Mouse (Mus musculus): ENCODE data around the gene Pnkd. TPM values are rescaled to one million over a fixed set of nuclear protein-coding genes. Genes with fewer than 3 reads are reported as not detected.
A peak's percentile ranks its signal among the peaks of the same experiment; 100 is the strongest.

Gene Pnkd
- polyA plus RNA-seq, 1 experiment from 2014 or later: 103 TPM

DNA sequence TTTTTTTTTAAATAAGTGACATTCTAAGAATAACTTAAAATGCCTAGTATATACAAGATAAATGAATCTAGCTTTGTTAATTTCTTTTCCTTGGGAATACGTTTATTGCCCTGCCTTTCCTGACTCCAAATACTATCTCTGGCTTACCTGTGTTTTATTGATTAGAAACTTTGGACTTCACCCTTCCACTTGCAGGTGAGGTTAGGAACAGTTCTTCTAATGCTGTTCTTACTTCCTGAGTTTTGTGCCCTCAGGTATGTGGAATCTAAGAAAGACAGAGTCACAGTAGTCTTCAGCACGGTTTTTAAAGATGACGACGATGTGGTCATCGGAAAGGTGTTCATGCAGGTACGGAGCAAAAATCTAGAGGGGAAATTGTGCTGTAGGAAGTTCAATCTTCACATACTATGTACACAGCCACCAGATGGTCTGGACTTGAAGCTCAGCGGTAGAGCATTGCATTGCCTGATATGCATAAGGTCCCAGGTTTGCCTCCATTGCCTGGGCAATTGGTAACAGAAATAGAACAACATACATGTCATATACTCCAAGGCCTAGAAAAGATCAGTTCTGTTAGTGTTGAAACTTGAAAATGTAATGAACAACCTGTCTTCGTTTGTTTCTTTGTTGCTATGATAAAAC is 28.9 kb upstream of the Pnkd start:
- H3K4me1 ChIP-seq (ENCODE audit: insufficient read depth): no peaks in the 10 kb centered on the region
- ATAC-seq (ENCODE audit: insufficient read depth) (no peak), DNase-seq (no peak)
- no peak overlapping the region for H3K4me3 ChIP-seq (ENCODE audit: low read depth, low read length)
- TF ChIP-seq CTCF (IDR thresholded peaks at IDR 0.05; ENCODE audit: low read depth): no peak
- H3K4me2 ChIP-seq: no peak overlapping the region
- no peak overlapping the region for H3K9ac ChIP-seq
- WGBS: 94% methylated on average over 8 of the region's 8 CpGs
- peaks cover 90% of the 10 kb centered on the region for H3K36me3 ChIP-seq (ENCODE audit: insufficient read depth)
- H3K27me3 ChIP-seq (ENCODE audit: insufficient read depth, low read length): no peaks in the 10 kb centered on the region
- H3K9me3 ChIP-seq (ENCODE audit: low read depth, low read length): no peaks in the 10 kb centered on the region
- H3K27ac ChIP-seq (ENCODE audit: low read depth): no peak overlapping the region

DNA sequence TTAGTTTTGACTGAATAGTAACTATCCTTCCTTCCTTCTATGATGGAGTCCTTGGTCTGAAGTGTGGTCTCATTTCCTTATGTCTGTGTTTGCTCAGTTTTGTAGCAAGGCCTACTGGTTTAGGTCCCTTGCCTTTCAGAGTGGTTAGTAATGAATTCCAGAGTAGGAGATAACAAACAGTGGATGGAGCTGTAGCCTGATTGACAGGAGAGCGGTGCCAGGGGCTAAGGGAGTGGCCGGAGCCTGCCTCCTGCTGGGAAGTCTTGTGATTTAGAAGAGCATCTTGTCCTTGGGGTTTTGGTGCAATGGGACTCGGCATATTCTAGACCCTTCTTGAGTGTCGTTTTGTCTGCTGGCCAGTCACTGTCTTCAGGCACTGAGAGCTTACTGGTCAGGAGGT is 27.9 kb upstream of the Pnkd start:
- TF ChIP-seq CTCF (IDR thresholded peaks at IDR 0.05; ENCODE audit: low read depth): no peak
- Histone ChIP-seq H3K4me3 (ENCODE audit: low read depth, low read length) (no peak overlapping the region), H3K4me2 (no peak overlapping the region), H3K36me3 (ENCODE audit: insufficient read depth) (peaks cover 90% of the 10 kb centered on the region), H3K4me1 (ENCODE audit: insufficient read depth) (no peaks in the 10 kb centered on the region), H3K27me3 (ENCODE audit: insufficient read depth, low read length) (no peaks in the 10 kb centered on the region), H3K27ac (ENCODE audit: low read depth) (no peak overlapping the region), H3K9ac (no peak overlapping the region), H3K9me3 (ENCODE audit: low read depth, low read length) (no peaks in the 10 kb centered on the region)
- DNase-seq: no peak
- no peak for ATAC-seq (ENCODE audit: insufficient read depth)
- 84% methylated on average over 4 of the region's 4 CpGs for WGBS

- H3K4me3 ChIP-seq (ENCODE audit: low read depth, low read length): no peak overlapping the region
- WGBS: 79% methylated on average over 6 of the region's 6 CpGs
- H3K27me3 ChIP-seq (ENCODE audit: insufficient read depth, low read length): no peaks in the 10 kb centered on the region
- TF ChIP-seq CTCF (IDR thresholded peaks at IDR 0.05; ENCODE audit: low read depth): no peak
- DNase-seq (no peak), ATAC-seq (ENCODE audit: insufficient read depth) (no peak)
- no peaks in the 10 kb centered on the region for H3K9me3 ChIP-seq (ENCODE audit: low read depth, low read length)
- H3K36me3 ChIP-seq (ENCODE audit: insufficient read depth): peaks cover 95% of the 10 kb centered on the region
- no peak overlapping the region for H3K4me2 ChIP-seq
- H3K27ac ChIP-seq (ENCODE audit: low read depth): no peak overlapping the region
- H3K9ac ChIP-seq: no peak overlapping the region
- no peaks in the 10 kb centered on the region for H3K4me1 ChIP-seq (ENCODE audit: insufficient read depth)
These were observed 22.2 kb upstream of the Pnkd start for GRCm38 (mm10) chr1:74262510-74262909.

DNA sequence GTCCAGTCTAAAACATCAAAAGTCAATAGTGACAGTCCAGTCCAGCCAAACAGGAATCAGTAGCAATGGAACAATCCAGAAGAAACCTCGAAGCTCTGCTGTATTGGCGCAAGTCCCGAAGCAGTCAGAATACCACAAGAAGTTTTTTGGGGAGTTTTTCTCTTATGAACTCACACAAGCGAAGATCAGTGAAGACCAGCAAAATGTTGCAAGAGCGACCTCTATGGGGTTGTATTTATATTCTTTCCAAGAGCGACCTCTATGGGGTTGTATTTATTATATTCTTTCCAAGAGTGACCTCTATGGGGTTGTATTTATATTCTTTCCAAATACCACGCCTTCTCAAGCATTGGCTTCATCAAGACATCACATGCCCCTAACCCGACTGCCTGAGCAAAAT is 16.0 kb upstream of the Pnkd start:
- 0 out of 2 replicates have a peak, but pooled peaks have one; percentile 5 for TF ChIP-seq CTCF (IDR thresholded peaks at IDR 0.05; ENCODE audit: low read depth)
- Histone ChIP-seq H3K36me3 (ENCODE audit: insufficient read depth) (peaks cover 54% of the 10 kb centered on the region), H3K9ac (no peak overlapping the region), H3K4me3 (ENCODE audit: low read depth, low read length) (no peak overlapping the region), H3K9me3 (ENCODE audit: low read depth, low read length) (no peaks in the 10 kb centered on the region), H3K4me1 (ENCODE audit: insufficient read depth) (no peaks in the 10 kb centered on the region), H3K4me2 (no peak overlapping the region), H3K27ac (ENCODE audit: low read depth) (no peak overlapping the region), H3K27me3 (ENCODE audit: insufficient read depth, low read length) (no peaks in the 10 kb centered on the region)
- no peak for ATAC-seq (ENCODE audit: insufficient read depth)
- DNase-seq: peak; percentile 33
- 83% methylated on average over 8 of the region's 8 CpGs for WGBS

- Histone ChIP-seq H3K36me3 (ENCODE audit: insufficient read depth) (peaks cover 25% of the 10 kb centered on the region), H3K9ac (no peak overlapping the region), H3K4me1 (ENCODE audit: insufficient read depth) (no peaks in the 10 kb centered on the region), H3K4me3 (ENCODE audit: low read depth, low read length) (no peak overlapping the region), H3K27me3 (ENCODE audit: insufficient read depth, low read length) (no peaks in the 10 kb centered on the region), H3K4me2 (no peak overlapping the region), H3K27ac (ENCODE audit: low read depth) (no peak overlapping the region), H3K9me3 (ENCODE audit: low read depth, low read length) (no peaks in the 10 kb centered on the region)
- peak; percentile 57 for DNase-seq
- no peak for TF ChIP-seq CTCF (IDR thresholded peaks at IDR 0.05; ENCODE audit: low read depth)
- no peak for ATAC-seq (ENCODE audit: insufficient read depth)
- 54% methylated on average over 4 of the region's 4 CpGs for WGBS
These were observed 13.1 kb upstream of the Pnkd start for GRCm38 (mm10) chr1:74271659-74272058.

- 14% methylated on average over 9 of the region's 9 CpGs for WGBS
- Histone ChIP-seq H3K4me3 (ENCODE audit: low read depth, low read length) (no peak overlapping the region), H3K27me3 (ENCODE audit: insufficient read depth, low read length) (no peaks in the 10 kb centered on the region), H3K4me2 (peak overlapping the region; percentile 3; the same call in 1 of the 2 replicates), H3K27ac (ENCODE audit: low read depth) (0 out of 2 replicates have a peak overlapping the region, but pooled peaks have one; percentile 33), H3K9me3 (ENCODE audit: low read depth, low read length) (no peaks in the 10 kb centered on the region), H3K36me3 (ENCODE audit: insufficient read depth) (peaks cover 13% of the 10 kb centered on the region), H3K4me1 (ENCODE audit: insufficient read depth) (no peaks in the 10 kb centered on the region), H3K9ac (no peak overlapping the region)
- peak; percentile 60 for DNase-seq
- TF ChIP-seq CTCF (IDR thresholded peaks at IDR 0.05; ENCODE audit: low read depth): no peak
- ATAC-seq (ENCODE audit: insufficient read depth): peak; percentile 47
These were observed 9.7 kb upstream of the Pnkd start for GRCm38 (mm10) chr1:74275015-74275414.

DNA sequence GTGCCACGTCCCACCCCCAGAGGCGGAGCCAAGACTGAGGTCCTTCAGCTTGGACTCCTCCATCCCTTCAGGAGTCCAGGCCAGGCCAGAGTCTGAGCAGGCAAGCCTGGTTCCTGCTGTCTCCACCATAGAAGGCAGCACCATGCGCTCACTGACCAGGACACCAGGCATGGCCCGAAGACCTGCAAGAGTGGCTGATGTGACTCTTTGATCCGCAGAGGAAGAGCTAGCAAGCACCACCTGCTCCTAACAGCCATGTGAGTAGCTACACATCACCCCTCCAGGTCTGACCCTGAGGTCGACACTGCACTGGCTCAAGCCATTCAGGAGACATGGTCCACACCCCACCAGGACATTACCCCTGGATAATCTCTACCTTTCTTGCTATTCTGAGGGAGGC is 7.7 kb upstream of the Pnkd start:
- H3K9me3 ChIP-seq (ENCODE audit: low read depth, low read length): no peaks in the 10 kb centered on the region
- WGBS: 64% methylated on average over 6 of the region's 6 CpGs
- no peak for ATAC-seq (ENCODE audit: insufficient read depth)

More for the DNA sequence above, 7.7 kb upstream of the Pnkd start:
- peaks cover 33% of the 10 kb centered on the region for H3K36me3 ChIP-seq (ENCODE audit: insufficient read depth)
- H3K4me1 ChIP-seq (ENCODE audit: insufficient read depth): no peaks in the 10 kb centered on the region
- H3K4me3 ChIP-seq (ENCODE audit: low read depth, low read length): no peak overlapping the region
- H3K4me2 ChIP-seq: no peak overlapping the region
- H3K27me3 ChIP-seq (ENCODE audit: insufficient read depth, low read length): no peaks in the 10 kb centered on the region
- no peak for DNase-seq
- TF ChIP-seq CTCF (IDR thresholded peaks at IDR 0.05; ENCODE audit: low read depth): no peak
- no peak overlapping the region for H3K27ac ChIP-seq (ENCODE audit: low read depth)
- no peak overlapping the region for H3K9ac ChIP-seq
